Mouse (Mus musculus) layer of hippocampus, adult 2 months (tissue): ENCODE measurements around the gene Hopx. TPM values are rescaled to one million over a fixed set of nuclear protein-coding genes. Genes with fewer than 3 reads are reported as not detected.

Source experiments
- DNase-seq, 2 experiments: peaks; one replicate each; pipeline ENCODE4 v3.0.0; 2022; ENCODE audit warnings: low spot score in 2 of 2
- H3K27ac ChIP-seq: fragments of 200-600 bp; 2 replicates; pipeline ENCODE4 v1.8.1; 2022
- H3K4me3 ChIP-seq: fragments of 200-600 bp; 2 replicates; pipeline ENCODE4 v1.8.1; 2022; ENCODE audit warnings: mild to moderate bottlenecking
- CTCF ChIP-seq: fragments of 200-600 bp; conservative IDR thresholded peaks from 2 replicates; pipeline ENCODE4 v1.8.1; 2022; ENCODE audit warnings: antibody characterized with exemption, mild to moderate bottlenecking, moderate library complexity
- total RNA-seq, 2 experiments: library from RNA; stranded (reverse); gene quantifications; 2 replicates each; pipeline ENCODE4 v1.2.3; 2021

Hopx gene
- total RNA-seq, 2 experiments from 2014 or later: 81.8 to 81.9 TPM

GRCm38 (mm10) chr5:77090521-77091096 lies 24.3 kb downstream of the Hopx start:
- DNase-seq: no peak
- H3K27ac ChIP-seq: peak overlapping the region; percentile 54; the same call in 1 of the 2 replicates
- no peak for TF ChIP-seq CTCF
- no peak overlapping the region for H3K4me3 ChIP-seq

- H3K4me3 ChIP-seq: no peak overlapping the region
- TF ChIP-seq CTCF: no peak
- peak overlapping the region; percentile 54; the same call in 1 of the 2 replicates for H3K27ac ChIP-seq
- DNase-seq: no peak
Measured at GRCm38 (mm10) chr5:77089901-77090300, 25.0 kb downstream of the Hopx start.

GRCm38 (mm10) chr5:77089294-77089693 lies 25.6 kb downstream of the Hopx start:
- peak; percentile 37 to 65 for DNase-seq
- Histone ChIP-seq H3K27ac (peak overlapping the region; percentile 36; the same call in 1 of the 2 replicates), H3K4me3 (no peak overlapping the region)
- peak; percentile 90 for TF ChIP-seq CTCF

- Histone ChIP-seq H3K4me3 (no peak overlapping the region), H3K27ac (no peak overlapping the region)
- no peak for DNase-seq
- no peak for TF ChIP-seq CTCF
Measured at GRCm38 (mm10) chr5:77087122-77087521, 27.8 kb downstream of the Hopx start.

- H3K27ac ChIP-seq: no peak overlapping the region
- DNase-seq: no peak
Measured at GRCm38 (mm10) chr5:77086541-77086940, 28.4 kb downstream of the Hopx start.

GRCm38 (mm10) chr5:77085753-77086450 lies 29.0 kb downstream of the Hopx start:
- no peak for DNase-seq
- no peak overlapping the region for H3K27ac ChIP-seq
- no peak overlapping the region for H3K4me3 ChIP-seq
- TF ChIP-seq CTCF: no peak

More at GRCm38 (mm10) chr5:77086541-77086940, 28.4 kb downstream of the Hopx start:
- no peak for TF ChIP-seq CTCF
- H3K4me3 ChIP-seq: no peak overlapping the region

- DNase-seq: no peak
- no peak overlapping the region for H3K4me3 ChIP-seq
- H3K27ac ChIP-seq: no peak overlapping the region
- no peak for TF ChIP-seq CTCF
Measured at GRCm38 (mm10) chr5:77084418-77084817, 30.5 kb downstream of the Hopx start.

- no peak for DNase-seq
- no peak overlapping the region for H3K27ac ChIP-seq
- TF ChIP-seq CTCF: no peak
- H3K4me3 ChIP-seq: no peak overlapping the region
Measured at GRCm38 (mm10) chr5:77082735-77083134, 32.2 kb downstream of the Hopx start.

GRCm38 (mm10) chr5:77080761-77081160 lies 34.2 kb downstream of the Hopx start:
- Histone ChIP-seq H3K4me3 (no peak overlapping the region), H3K27ac (no peak overlapping the region)
- no peak for DNase-seq
- no peak for TF ChIP-seq CTCF

- no peak overlapping the region for H3K4me3 ChIP-seq
- no peak for DNase-seq
- TF ChIP-seq CTCF: no peak
- no peak overlapping the region for H3K27ac ChIP-seq
Measured at GRCm38 (mm10) chr5:77075951-77076350, 39.0 kb downstream of the Hopx start.

GRCm38 (mm10) chr5:77074914-77075313 lies 40.0 kb downstream of the Hopx start:
- TF ChIP-seq CTCF: no peak
- Histone ChIP-seq H3K27ac (no peak overlapping the region), H3K4me3 (no peak overlapping the region)
- peak; percentile 39 to 45 for DNase-seq

- no peak for DNase-seq
- no peak for TF ChIP-seq CTCF
- H3K27ac ChIP-seq: no peak overlapping the region
Measured at GRCm38 (mm10) chr5:77073794-77074193, 41.1 kb downstream of the Hopx start.

GRCm38 (mm10) chr5:77071626-77072025 lies 43.3 kb downstream of the Hopx start:
- no peak overlapping the region for H3K4me3 ChIP-seq
- H3K27ac ChIP-seq: no peak overlapping the region
- no peak for DNase-seq
- peak; percentile 71 for TF ChIP-seq CTCF

More at GRCm38 (mm10) chr5:77073794-77074193, 41.1 kb downstream of the Hopx start:
- H3K4me3 ChIP-seq: no peak overlapping the region

GRCm38 (mm10) chr5:77070987-77071386 lies 43.9 kb downstream of the Hopx start:
- no peak for DNase-seq
- TF ChIP-seq CTCF: peak; percentile 43

More at GRCm38 (mm10) chr5:77070987-77071386, 43.9 kb downstream of the Hopx start:
- Histone ChIP-seq H3K4me3 (no peak overlapping the region), H3K27ac (no peak overlapping the region)
